Mouse (Mus musculus): Measurements from ENCODE around the gene Ajm1. TPM values are rescaled to one million over a fixed set of nuclear protein-coding genes. Genes with fewer than 3 reads are reported as not detected.

The Ajm1 gene
- 0.11 and 0.21 TPM in 2 replicates for polyA plus RNA-seq (2012; ENCODE audit: insufficient read depth, insufficient read length, missing spikeins)

- Histone ChIP-seq H3K27ac (ENCODE audit: insufficient read depth, low read depth, low read length) (no peak within 1 kb of the TSS), H3K4me3 (ENCODE audit: insufficient read depth, low read length) (peak within 1 kb of the TSS; percentile 21), H3K4me1 (ENCODE audit: control insufficient read depth, insufficient read depth, low read length) (peaks cover 21% of the 10 kb centered on the region)
- peak; percentile 77 for TF ChIP-seq CTCF (IDR thresholded peaks at IDR 0.05; ENCODE audit: low read depth, low read length)
- TF ChIP-seq POLR2A (IDR thresholded peaks at IDR 0.05; ENCODE audit: borderline replicate concordance, low read depth, low read length) = no peak
Measured at GRCm38 (mm10) chr2:25581294-25581864, at the start of gene Ajm1. Ajm1 (minus strand) TSS chr2:25581757.

DNA sequence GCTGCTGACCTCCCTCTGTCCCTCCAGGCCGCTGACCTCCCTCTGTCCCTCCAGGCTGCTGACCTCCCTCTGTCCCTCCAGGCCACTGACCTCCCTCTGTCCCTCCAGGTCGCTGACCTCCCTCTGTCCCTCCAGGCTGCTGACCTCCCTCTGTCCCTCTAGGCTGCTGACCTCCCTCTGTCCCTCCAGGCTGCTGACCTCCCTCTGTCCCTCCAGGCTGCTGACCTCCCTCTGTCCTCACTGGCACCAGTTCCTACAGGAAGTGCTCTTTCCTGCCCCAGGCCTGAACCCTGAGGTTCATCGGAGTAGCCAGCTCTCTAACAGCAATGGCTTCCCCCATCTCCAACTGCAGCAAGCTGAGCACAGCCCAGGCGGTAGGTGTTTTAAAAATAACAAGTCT lies 47.2 kb upstream of the Ajm1 start:
- H3K4me1 ChIP-seq (ENCODE audit: control insufficient read depth, insufficient read depth, low read length) = peaks cover 18% of the 10 kb centered on the region
- no peak for TF ChIP-seq POLR2A (IDR thresholded peaks at IDR 0.05; ENCODE audit: borderline replicate concordance, low read depth, low read length)
- TF ChIP-seq CTCF (IDR thresholded peaks at IDR 0.05; ENCODE audit: low read depth, low read length) = no peak
- H3K4me3 ChIP-seq (ENCODE audit: insufficient read depth, low read length) = no peak overlapping the region
- H3K27ac ChIP-seq (ENCODE audit: insufficient read depth, low read depth, low read length) = no peak overlapping the region

DNA sequence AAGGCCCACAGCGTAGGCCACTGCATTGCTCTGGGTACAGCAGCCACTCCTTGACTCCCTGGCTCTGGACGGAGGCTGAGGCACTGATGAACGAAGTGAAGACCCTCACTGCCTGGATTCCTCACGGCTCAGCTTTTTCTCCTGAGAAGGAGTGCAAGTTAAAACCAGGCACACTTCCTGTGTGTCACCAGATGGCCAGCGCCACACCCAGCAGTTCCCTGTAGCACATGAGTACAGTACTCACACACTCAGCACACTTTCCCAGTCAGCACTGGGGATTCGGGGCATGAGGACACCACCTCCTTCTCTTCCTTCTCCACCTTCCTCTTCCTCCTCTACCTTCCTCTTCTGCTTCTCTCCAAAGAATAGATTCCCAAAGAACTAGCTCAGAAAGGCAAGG lies 46.3 kb upstream of the Ajm1 start, which contains the start of gene Fcna:
Gene Fcna, minus strand, starts transcription at position 220 of the 400 bp plus-strand sequence.
- peaks cover 18% of the 10 kb centered on the region for H3K4me1 ChIP-seq (ENCODE audit: control insufficient read depth, insufficient read depth, low read length)
- peak within 1 kb of the TSS; percentile 9; the same call in 1 of the 2 replicates for H3K4me3 ChIP-seq (ENCODE audit: insufficient read depth, low read length)
- H3K27ac ChIP-seq (ENCODE audit: insufficient read depth, low read depth, low read length) = peak within 1 kb of the TSS; percentile 47
- TF ChIP-seq POLR2A (IDR thresholded peaks at IDR 0.05; ENCODE audit: borderline replicate concordance, low read depth, low read length) (no peak), CTCF (IDR thresholded peaks at IDR 0.05; ENCODE audit: low read depth, low read length) (no peak)

DNA sequence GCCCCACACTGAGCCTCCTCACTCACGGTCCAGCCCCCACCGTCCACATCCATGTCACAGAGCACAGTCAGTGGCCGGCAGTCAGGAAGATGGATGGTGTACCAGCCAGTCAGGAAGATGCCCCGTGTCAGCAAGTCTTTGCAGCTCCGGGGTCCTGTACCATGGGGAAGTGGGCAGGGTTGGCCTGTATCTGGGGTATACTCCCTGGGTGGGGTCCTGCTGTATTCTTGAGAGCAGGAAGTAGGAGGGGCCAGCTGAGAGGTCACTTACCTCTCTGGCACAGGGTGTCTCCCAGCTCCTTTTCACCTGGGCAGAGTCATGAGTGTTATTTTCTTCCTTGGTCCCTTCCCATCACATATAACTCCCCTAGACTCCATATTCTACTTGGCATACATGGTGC lies 44.4 kb upstream of the Ajm1 start:
- no peak overlapping the region for H3K4me3 ChIP-seq (ENCODE audit: insufficient read depth, low read length)

GRCm38 (mm10) chr2:25621229-25622200 lies 40.0 kb upstream of the Ajm1 start, which contains the start of gene Tmem141:
Tmem141 (minus strand) TSS chr2:25622005.
- Histone ChIP-seq H3K4me1 (ENCODE audit: control insufficient read depth, insufficient read depth, low read length) (peaks cover 11% of the 10 kb centered on the region), H3K4me3 (ENCODE audit: insufficient read depth, low read length) (peak within 1 kb of the TSS; percentile 74), H3K27ac (ENCODE audit: insufficient read depth, low read depth, low read length) (peak within 1 kb of the TSS; percentile 53)
- TF ChIP-seq CTCF (IDR thresholded peaks at IDR 0.05; ENCODE audit: low read depth, low read length) (peak; percentile 65), POLR2A (IDR thresholded peaks at IDR 0.05; ENCODE audit: borderline replicate concordance, low read depth, low read length) (no peak)

More for the DNA sequence above, 44.4 kb upstream of the Ajm1 start:
- no peak overlapping the region for H3K27ac ChIP-seq (ENCODE audit: insufficient read depth, low read depth, low read length)
- peaks cover 19% of the 10 kb centered on the region for H3K4me1 ChIP-seq (ENCODE audit: control insufficient read depth, insufficient read depth, low read length)
- TF ChIP-seq CTCF (IDR thresholded peaks at IDR 0.05; ENCODE audit: low read depth, low read length) (no peak), POLR2A (IDR thresholded peaks at IDR 0.05; ENCODE audit: borderline replicate concordance, low read depth, low read length) (no peak)

GRCm38 (mm10) chr2:25620852-25621228 lies 39.3 kb upstream of the Ajm1 start:
- peak overlapping the region; percentile 74 for H3K4me3 ChIP-seq (ENCODE audit: insufficient read depth, low read length)
- TF ChIP-seq POLR2A (IDR thresholded peaks at IDR 0.05; ENCODE audit: borderline replicate concordance, low read depth, low read length) (no peak), CTCF (IDR thresholded peaks at IDR 0.05; ENCODE audit: low read depth, low read length) (no peak)
- peak overlapping the region; percentile 39; the same call in 1 of the 2 replicates for H3K27ac ChIP-seq (ENCODE audit: insufficient read depth, low read depth, low read length)
- H3K4me1 ChIP-seq (ENCODE audit: control insufficient read depth, insufficient read depth, low read length) = peaks cover 11% of the 10 kb centered on the region

DNA sequence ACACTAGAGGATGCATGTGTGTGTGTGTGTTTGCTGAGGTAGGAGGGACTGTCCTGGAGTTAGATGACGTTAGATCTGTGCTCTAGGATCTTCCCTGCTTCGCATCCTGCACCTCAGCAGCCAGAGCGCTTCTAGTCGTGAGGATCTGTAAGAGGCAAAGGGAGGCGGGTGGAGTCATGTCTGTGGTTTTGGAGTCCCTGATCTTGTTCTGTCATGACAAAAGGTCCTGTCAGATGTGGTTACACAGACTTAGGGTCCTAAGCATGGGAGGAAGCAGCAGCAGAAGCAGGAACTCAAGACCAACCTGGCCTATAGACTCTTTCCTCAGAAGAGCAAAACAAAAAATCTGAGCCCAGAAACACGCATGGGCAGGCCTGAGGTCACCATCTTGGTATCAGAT lies 38.8 kb upstream of the Ajm1 start:
- TF ChIP-seq POLR2A (IDR thresholded peaks at IDR 0.05; ENCODE audit: borderline replicate concordance, low read depth, low read length) (no peak), CTCF (IDR thresholded peaks at IDR 0.05; ENCODE audit: low read depth, low read length) (no peak)
- Histone ChIP-seq H3K4me1 (ENCODE audit: control insufficient read depth, insufficient read depth, low read length) (peaks cover 11% of the 10 kb centered on the region), H3K27ac (ENCODE audit: insufficient read depth, low read depth, low read length) (no peak overlapping the region)

DNA sequence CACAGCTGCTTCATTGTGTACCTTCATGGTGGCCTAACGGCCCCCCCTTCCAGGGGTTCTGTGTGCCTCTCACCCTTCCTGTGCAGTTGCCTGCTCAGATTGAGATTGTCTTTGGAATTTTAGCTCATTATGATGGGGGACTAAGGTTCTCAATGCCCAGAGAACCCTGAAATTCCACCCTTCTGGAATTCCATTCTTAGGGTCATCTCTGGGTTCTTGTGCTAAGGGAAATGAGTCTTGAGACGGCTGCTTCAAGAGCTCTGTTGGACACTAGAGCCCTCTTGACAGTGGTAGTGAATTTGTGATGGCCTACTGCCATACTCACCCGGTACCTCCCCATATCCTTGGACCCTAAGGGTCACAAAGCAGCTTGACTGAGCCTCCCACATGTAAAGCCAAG lies 36.0 kb upstream of the Ajm1 start, which contains the start of gene Ccdc183:
Gene Ccdc183, minus strand, starts transcription at position 101 of the 400 bp plus-strand sequence.
- TF ChIP-seq CTCF (IDR thresholded peaks at IDR 0.05; ENCODE audit: low read depth, low read length) (no peak), POLR2A (IDR thresholded peaks at IDR 0.05; ENCODE audit: borderline replicate concordance, low read depth, low read length) (no peak)
- H3K4me1 ChIP-seq (ENCODE audit: control insufficient read depth, insufficient read depth, low read length) = peaks cover 11% of the 10 kb centered on the region
- no peak within 1 kb of the TSS for H3K4me3 ChIP-seq (ENCODE audit: insufficient read depth, low read length)
- no peak within 1 kb of the TSS for H3K27ac ChIP-seq (ENCODE audit: insufficient read depth, low read depth, low read length)

More for the DNA sequence above, 38.8 kb upstream of the Ajm1 start:
- peak overlapping the region; percentile 74; the same call in 1 of the 2 replicates for H3K4me3 ChIP-seq (ENCODE audit: insufficient read depth, low read length)

- Histone ChIP-seq H3K4me1 (ENCODE audit: control insufficient read depth, insufficient read depth, low read length) (peaks cover 11% of the 10 kb centered on the region), H3K4me3 (ENCODE audit: insufficient read depth, low read length) (no peak overlapping the region), H3K27ac (ENCODE audit: insufficient read depth, low read depth, low read length) (no peak overlapping the region)
- TF ChIP-seq POLR2A (IDR thresholded peaks at IDR 0.05; ENCODE audit: borderline replicate concordance, low read depth, low read length) = no peak
Measured at GRCm38 (mm10) chr2:25616398-25616797, 34.8 kb upstream of the Ajm1 start.

All from bone marrow macrophage, adult 2 months (primary cell).